Mouse (Mus musculus): Measurements from ENCODE around the gene Rpgrip1l.

Rpgrip1l gene

GRCm38 (mm10) chr8:91276337-91276736 is 36.7 kb downstream of the Rpgrip1l start:
- peak; percentile 80 for DNase-seq (ENCODE audit: low read depth, low spot score)

DNA sequence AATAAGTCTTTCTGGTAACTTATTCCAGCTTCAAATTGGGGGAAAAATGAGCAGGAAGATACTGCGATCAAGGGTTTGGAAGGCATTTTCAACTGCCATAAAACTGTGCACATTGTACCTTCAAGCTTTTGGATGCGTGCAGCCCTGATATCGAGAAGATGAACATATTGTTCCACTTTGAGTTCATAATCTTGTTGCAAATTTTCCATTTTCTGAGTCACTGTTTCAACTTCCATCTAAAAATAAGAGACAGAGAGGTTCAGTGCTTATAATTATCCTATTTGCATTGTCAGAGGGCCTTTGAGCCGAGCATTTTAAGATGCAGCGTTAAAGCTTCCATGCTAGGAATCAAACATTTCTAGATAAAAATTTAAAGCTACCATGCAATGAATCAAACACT is 39.6 kb downstream of the Rpgrip1l start:
- no peak for DNase-seq (ENCODE audit: low read depth, low spot score)

GRCm38 (mm10) chr8:91269374-91269958 is 43.6 kb downstream of the Rpgrip1l start:
- DNase-seq (ENCODE audit: low read depth, low spot score), result no peak

- DNase-seq (ENCODE audit: low read depth, low spot score), result no peak
Observed at GRCm38 (mm10) chr8:91264564-91264963, 48.5 kb downstream of the Rpgrip1l start.

- no peak for DNase-seq (ENCODE audit: low read depth, low spot score)
Observed at GRCm38 (mm10) chr8:91263939-91264338, 49.1 kb downstream of the Rpgrip1l start.

DNA sequence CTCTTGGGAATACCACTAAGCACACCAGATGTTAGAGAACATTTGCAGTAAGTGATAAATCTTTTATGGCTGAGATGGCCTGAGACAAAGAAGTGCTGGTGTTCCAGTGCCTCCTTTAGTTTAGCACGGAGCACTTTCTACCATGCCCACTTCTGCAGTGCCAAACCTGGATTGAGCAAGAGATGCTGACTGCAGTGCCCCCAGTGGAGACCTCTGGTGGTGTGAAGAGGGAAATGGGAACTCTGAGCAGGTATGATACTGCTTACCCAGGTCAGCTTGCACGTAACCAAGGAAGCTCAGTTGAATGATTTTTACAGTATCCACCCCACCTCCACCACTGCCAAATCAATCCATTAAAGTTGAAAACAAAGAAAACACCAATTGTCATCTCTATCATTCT is 51.5 kb downstream of the Rpgrip1l start:
- peak; percentile 12 for DNase-seq (ENCODE audit: low read depth, low spot score)

DNA sequence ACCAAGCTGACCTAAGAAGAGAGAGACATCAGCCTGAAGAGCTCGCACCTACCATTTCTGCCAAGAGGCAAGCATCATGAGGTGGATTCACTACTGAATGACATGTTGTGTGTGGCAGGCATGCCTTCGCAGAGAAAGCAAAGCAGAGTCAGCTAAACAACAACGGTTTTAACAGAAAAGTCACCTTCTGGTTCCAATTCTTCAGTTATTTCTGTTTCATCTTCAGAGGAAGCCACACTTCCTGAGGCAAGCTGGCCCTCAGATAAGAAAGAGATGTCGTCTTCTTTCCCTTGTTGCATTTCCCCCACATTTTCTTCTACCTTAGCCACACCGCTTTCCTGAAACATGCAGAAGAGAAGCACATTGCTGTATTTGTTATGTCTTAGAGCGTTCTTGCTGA is 62.1 kb downstream of the Rpgrip1l start:
- DNase-seq (ENCODE audit: low read depth, low spot score), result no peak

GRCm38 (mm10) chr8:91249758-91250466 is 63.1 kb downstream of the Rpgrip1l start:
- no peak for DNase-seq (ENCODE audit: low read depth, low spot score)

GRCm38 (mm10) chr8:91245821-91246454 is 67.1 kb downstream of the Rpgrip1l start:
- DNase-seq (ENCODE audit: low read depth, low spot score), result no peak

DNA sequence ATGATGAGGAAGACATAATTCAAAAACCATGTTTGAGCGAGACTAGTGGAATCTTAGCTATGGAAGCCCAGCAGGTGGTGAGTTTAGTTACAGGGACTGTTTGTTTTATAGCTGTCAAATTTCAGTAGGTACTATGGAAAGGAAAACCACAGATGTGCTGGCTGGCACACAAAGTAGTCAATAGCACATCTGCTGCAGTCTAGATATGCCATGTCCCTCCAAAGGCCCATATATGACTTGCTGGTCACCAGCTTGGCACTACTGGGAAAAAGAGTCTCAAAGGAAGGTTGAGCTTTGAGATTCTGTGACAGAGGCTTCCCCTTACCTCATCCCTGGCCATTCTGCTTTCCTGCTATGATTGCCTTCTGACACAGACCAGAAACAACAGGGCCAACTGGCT is 70.3 kb downstream of the Rpgrip1l start:
- DNase-seq (ENCODE audit: low read depth, low spot score), result no peak

DNA sequence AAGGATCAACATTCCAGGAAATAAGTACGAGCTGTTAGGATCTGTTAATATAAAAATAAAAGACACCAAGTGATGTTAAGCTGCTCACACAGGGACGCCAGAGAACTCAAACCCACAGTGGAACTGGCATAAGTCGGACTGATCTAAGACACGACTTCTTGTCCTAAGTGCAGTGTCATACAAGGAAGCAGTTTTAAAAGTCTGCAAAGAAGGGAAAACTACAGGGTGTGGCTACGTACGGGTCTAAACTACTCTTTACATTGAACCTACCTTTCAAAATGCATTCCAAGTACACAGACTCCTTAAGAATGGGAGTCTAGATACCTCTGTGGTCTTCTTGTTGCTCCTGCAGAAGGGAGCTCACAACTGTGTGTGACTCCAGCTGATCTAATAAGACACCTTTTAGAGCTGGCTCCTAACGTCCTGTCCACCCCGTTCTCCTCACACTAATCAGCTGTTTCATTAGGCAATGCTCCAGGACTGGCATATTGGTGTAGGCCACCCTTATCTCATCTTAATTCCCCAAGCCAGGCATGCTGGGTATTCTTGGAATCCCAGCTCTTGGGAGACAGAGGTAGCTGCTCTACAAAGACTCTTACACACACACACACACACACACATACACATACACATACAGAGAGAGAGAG is 71.1 kb downstream of the Rpgrip1l start:
- no peak for DNase-seq (ENCODE audit: low read depth, low spot score)

DNA sequence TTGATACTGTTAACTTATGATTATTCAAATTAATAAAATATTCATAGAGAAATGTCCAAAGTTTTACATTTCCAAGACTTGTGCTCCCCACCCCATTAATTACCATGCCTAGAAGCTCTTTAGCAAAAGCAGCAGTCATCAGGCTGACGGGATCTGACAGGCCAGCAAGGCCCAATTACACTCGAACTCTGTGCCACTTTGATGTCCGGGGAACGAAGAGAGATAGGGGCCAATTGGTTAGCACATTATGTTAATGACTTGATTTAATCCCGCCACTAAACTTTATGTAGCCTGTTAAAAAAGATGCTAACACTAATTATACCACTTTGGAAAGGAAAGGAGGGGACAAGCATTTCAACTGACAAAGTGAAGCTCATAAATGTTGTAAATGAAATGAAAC is 71.7 kb downstream of the Rpgrip1l start:
- DNase-seq (ENCODE audit: low read depth, low spot score), result no peak

DNA sequence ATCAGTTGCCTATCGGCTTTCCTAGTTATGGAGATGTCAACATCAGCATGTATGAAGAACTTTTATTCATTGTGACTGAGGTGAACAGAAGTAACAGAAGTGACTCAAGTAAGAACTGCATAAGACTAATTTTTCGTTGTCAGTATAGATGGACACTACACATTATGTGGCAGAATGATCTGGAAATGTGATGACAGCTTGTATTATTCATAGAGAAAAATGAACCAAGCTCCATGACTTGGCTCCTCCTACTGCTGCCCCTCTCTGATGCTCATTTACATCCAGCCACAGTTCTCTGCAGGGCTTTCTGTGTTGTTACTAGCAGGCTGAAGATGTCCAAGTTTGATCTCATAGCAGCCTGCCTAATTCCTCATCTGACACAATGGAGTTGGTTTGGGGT is 75.9 kb downstream of the Rpgrip1l start:
- no peak for DNase-seq (ENCODE audit: low read depth, low spot score)

- no peak for DNase-seq (ENCODE audit: low read depth, low spot score)
Observed at GRCm38 (mm10) chr8:91234097-91234496, 79.0 kb downstream of the Rpgrip1l start.

GRCm38 (mm10) chr8:91227421-91227841 is 85.6 kb downstream of the Rpgrip1l start:
- no peak for DNase-seq (ENCODE audit: low read depth, low spot score)

DNA sequence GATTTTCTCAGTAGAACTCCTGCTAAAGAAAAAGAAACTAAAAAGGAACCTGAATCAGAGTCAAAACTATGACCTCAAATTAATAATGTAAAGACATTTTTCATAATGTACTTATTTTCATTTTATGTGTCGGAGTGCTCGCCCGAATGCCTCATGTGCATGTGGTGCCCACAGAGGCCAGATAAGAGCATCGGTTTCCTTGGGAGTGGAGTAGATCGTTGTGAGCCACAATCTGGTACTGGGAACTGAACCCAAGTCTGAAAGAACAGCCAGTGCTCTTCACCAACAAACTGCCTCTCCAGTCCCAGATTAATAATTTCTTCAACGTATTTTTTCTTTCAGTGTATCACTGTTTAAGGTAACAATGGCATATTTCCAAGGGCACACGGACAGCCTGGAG is 88.8 kb downstream of the Rpgrip1l start:
- DNase-seq (ENCODE audit: low read depth, low spot score), result no peak

GRCm38 (mm10) chr8:91221841-91222240 is 91.2 kb downstream of the Rpgrip1l start:
- DNase-seq (ENCODE audit: low read depth, low spot score), result no peak

- no peak for DNase-seq (ENCODE audit: low read depth, low spot score)
Observed at GRCm38 (mm10) chr8:91218271-91218670, 94.8 kb downstream of the Rpgrip1l start.

DNA sequence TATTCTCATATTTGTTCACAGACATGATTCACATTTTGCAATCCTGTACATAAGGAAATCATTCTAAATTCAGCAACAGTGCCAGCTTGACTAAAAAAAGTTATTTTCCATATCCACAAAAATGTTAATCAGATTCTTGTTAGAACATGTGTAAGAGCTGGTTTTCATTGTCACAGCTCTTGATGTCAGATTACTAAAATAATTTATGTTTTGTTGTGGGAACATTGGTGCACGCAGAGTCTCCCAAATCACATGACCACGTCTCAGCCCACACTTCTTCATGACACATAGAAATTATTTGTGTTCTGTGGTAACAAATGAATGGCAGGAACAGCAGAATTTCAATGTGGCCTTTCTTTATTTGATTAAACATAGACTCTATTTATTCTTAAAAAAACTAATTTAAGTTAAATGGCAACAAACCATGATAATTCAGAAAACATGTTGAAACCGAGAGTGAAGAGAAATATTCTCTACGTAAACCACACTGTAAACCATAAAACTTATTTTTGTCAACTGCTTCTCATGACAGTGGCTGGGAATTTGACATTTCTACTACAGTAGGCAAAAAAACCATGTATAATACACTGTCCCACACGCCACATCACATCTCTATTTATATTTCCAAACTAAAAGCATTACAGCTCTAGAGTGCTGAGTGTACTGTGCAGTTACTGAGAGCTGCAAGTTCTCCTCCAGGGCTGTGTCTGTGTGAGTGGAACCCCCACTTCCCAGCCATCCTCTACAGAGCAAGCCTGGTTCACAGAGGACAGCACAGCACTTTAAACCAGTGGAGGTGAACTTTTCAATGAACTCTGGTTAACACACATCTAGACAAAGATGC is 95.8 kb downstream of the Rpgrip1l start:
- DNase-seq (ENCODE audit: low read depth, low spot score), result no peak

- DNase-seq (ENCODE audit: low read depth, low spot score), result no peak
Observed at GRCm38 (mm10) chr8:91214287-91214686, 98.8 kb downstream of the Rpgrip1l start.

GRCm38 (mm10) chr8:91212948-91213347 is 100.1 kb downstream of the Rpgrip1l start:
- no peak for DNase-seq (ENCODE audit: low read depth, low spot score)

- DNase-seq (ENCODE audit: low read depth, low spot score), result no peak
Observed at GRCm38 (mm10) chr8:91209658-91210057, 103.4 kb downstream of the Rpgrip1l start.
